Mouse (Mus musculus) right cerebral cortex, postnatal 25 days (tissue): Measurements from ENCODE around the gene Cdkn1b.

Experiments
- DNase-seq: peaks from one replicate; pipeline ENCODE4 v3.0.0; 2022

Gene Cdkn1b

GRCm38 (mm10) chr6:134920190-134921013 lies at the start of gene Cdkn1b:
Gene Cdkn1b (plus strand): TSS chr6:134920401.
- DNase-seq: peak; percentile 90

GRCm38 (mm10) chr6:134870887-134871286 lies 49.3 kb upstream of the Cdkn1b start:
- no peak for DNase-seq

- DNase-seq: no peak
These were observed 48.0 kb upstream of the Cdkn1b start for GRCm38 (mm10) chr6:134872236-134872635.

GRCm38 (mm10) chr6:134873018-134873417 lies 47.2 kb upstream of the Cdkn1b start:
- DNase-seq: no peak

- no peak for DNase-seq
These were observed 43.4 kb upstream of the Cdkn1b start for GRCm38 (mm10) chr6:134876795-134877194.

GRCm38 (mm10) chr6:134877276-134877675 lies 42.9 kb upstream of the Cdkn1b start:
- DNase-seq: no peak

GRCm38 (mm10) chr6:134877892-134878291 lies 42.3 kb upstream of the Cdkn1b start:
- DNase-seq: no peak

GRCm38 (mm10) chr6:134879556-134879955 lies 40.6 kb upstream of the Cdkn1b start:
- DNase-seq: no peak

- no peak for DNase-seq
These were observed 40.2 kb upstream of the Cdkn1b start for GRCm38 (mm10) chr6:134880046-134880445.

- no peak for DNase-seq
These were observed 36.5 kb upstream of the Cdkn1b start for GRCm38 (mm10) chr6:134883661-134884060.

- no peak for DNase-seq
These were observed 34.7 kb upstream of the Cdkn1b start for GRCm38 (mm10) chr6:134885515-134885914.

- DNase-seq: no peak
These were observed 33.7 kb upstream of the Cdkn1b start for GRCm38 (mm10) chr6:134886475-134886874.

GRCm38 (mm10) chr6:134887008-134887407 lies 33.2 kb upstream of the Cdkn1b start:
- peak; percentile 30 for DNase-seq

- DNase-seq: peak; percentile 82
These were observed 32.3 kb upstream of the Cdkn1b start for GRCm38 (mm10) chr6:134887711-134888449.

GRCm38 (mm10) chr6:134888563-134889017 lies 31.6 kb upstream of the Cdkn1b start:
- DNase-seq: peak; percentile 73

- DNase-seq: no peak
These were observed 30.4 kb upstream of the Cdkn1b start for GRCm38 (mm10) chr6:134889763-134890162.

GRCm38 (mm10) chr6:134890436-134890835 lies 29.8 kb upstream of the Cdkn1b start:
- DNase-seq: no peak

- DNase-seq: no peak
These were observed 23.4 kb upstream of the Cdkn1b start for GRCm38 (mm10) chr6:134896570-134897436.

GRCm38 (mm10) chr6:134897443-134898094 lies 22.6 kb upstream of the Cdkn1b start:
- peak; percentile 89 for DNase-seq

- DNase-seq: peak; percentile 88
These were observed 21.9 kb upstream of the Cdkn1b start, which contains the start of gene Gpr19 for GRCm38 (mm10) chr6:134898095-134898965. Gene Gpr19 (minus strand): TSS chr6:134898578.

- DNase-seq: no peak
These were observed 16.8 kb upstream of the Cdkn1b start for GRCm38 (mm10) chr6:134903368-134903767.
